Mouse (Mus musculus) cerebellum, adult 2 months (tissue): ENCODE data around the gene Aagab. TPM values are rescaled to one million over a fixed set of nuclear protein-coding genes. Genes with fewer than 3 reads are reported as not detected.

ENCODE experiments used
- DNase-seq, 2 experiments: peaks; one replicate each; pipeline ENCODE4 v3.0.0; 2021
- H3K27ac ChIP-seq: fragments of 200-500 bp; 2 replicates; pipeline ENCODE4 v1.5.1; 2012; ENCODE audit warnings: low read length, control low read depth, inconsistent platforms; ENCODE audit not compliant: insufficient read depth
- H3K27me3 ChIP-seq: fragments of 200-500 bp; 2 replicates; pipeline ENCODE4 v1.6.1; 2012; ENCODE audit warnings: inconsistent platforms, mild to moderate bottlenecking, low read length, moderate library complexity; ENCODE audit not compliant: control insufficient read depth, insufficient read depth
- H3K4me1 ChIP-seq: fragments of 200-500 bp; 2 replicates; pipeline ENCODE4 v1.6.1; 2011; ENCODE audit warnings: low read length; ENCODE audit not compliant: control insufficient read depth, insufficient read depth
- H3K4me3 ChIP-seq: fragments of 200-500 bp; replicated peaks from 2 replicates; pipeline ENCODE3; 2011; ENCODE audit warnings: mild to moderate bottlenecking, low read depth, low read length, control low read depth; ENCODE audit not compliant: insufficient read depth
- CTCF ChIP-seq: fragments of 200-500 bp; IDR thresholded peaks from 2 replicates; pipeline ENCODE4 v1.5.1; 2011; ENCODE audit warnings: low read depth, mild to moderate bottlenecking, control low read depth, low read length, moderate library complexity, borderline replicate concordance; ENCODE audit not compliant: insufficient read depth
- POLR2A ChIP-seq: fragments of 200-500 bp; IDR thresholded peaks from 2 replicates; pipeline ENCODE4 v1.6.1; 2011; ENCODE audit warnings: low read length, control low read depth, borderline replicate concordance; ENCODE audit not compliant: insufficient read depth
- WGBS: fragments of 180-500 bp; shearing (Covaris S2); methylation state at CpG from one replicate; pipeline ENCODE4 v1.1.7; 2018; 5-methylcytosine and 5-hydroxymethylcytosine counted together
- polyA plus RNA-seq: library from polyadenylated mRNA; depleted of rRNA; stranded (reverse); fragments of >200 nt; gene quantifications from 2 replicates; pipeline ENCODE4 v1.2.3, GENCODE M21; 2012; rRNA removed

Gene Aagab
- polyA plus RNA-seq, 1 experiment, result 31.0 TPM

GRCm38 (mm10) chr9:63685352-63685751 is 82.9 kb downstream of the Aagab start:
- 52% methylated on average over 5 of the region's 5 CpGs for WGBS
- Histone ChIP-seq H3K27me3 (no peaks in the 10 kb centered on the region), H3K4me3 (no peak overlapping the region), H3K4me1 (no peaks in the 10 kb centered on the region), H3K27ac (no peak overlapping the region)
- TF ChIP-seq POLR2A, result no peak
- no peak for TF ChIP-seq CTCF
- DNase-seq, result no peak

GRCm38 (mm10) chr9:63687413-63688015 is 85.1 kb downstream of the Aagab start:
- TF ChIP-seq POLR2A, result no peak
- no peak for TF ChIP-seq CTCF
- WGBS, result 76% methylated on average over 7 of the region's 7 CpGs
- no peak for DNase-seq
- Histone ChIP-seq H3K27me3 (no peaks in the 10 kb centered on the region), H3K4me1 (no peaks in the 10 kb centered on the region), H3K27ac (no peak overlapping the region), H3K4me3 (no peak overlapping the region)

- Histone ChIP-seq H3K27me3 (no peaks in the 10 kb centered on the region), H3K27ac (no peak overlapping the region), H3K4me1 (no peaks in the 10 kb centered on the region), H3K4me3 (no peak overlapping the region)
- TF ChIP-seq POLR2A (no peak), CTCF (no peak)
- 92% methylated on average over 1 of the region's 1 CpGs for WGBS
- no peak for DNase-seq
These were observed 88.1 kb downstream of the Aagab start for GRCm38 (mm10) chr9:63690511-63690910.

GRCm38 (mm10) chr9:63691960-63692359 is 89.5 kb downstream of the Aagab start:
- Histone ChIP-seq H3K27ac (no peak overlapping the region), H3K27me3 (no peaks in the 10 kb centered on the region), H3K4me3 (no peak overlapping the region), H3K4me1 (no peaks in the 10 kb centered on the region)
- no peak for TF ChIP-seq CTCF
- TF ChIP-seq POLR2A, result no peak
- 58% methylated on average over 2 of the region's 2 CpGs for WGBS
- no peak for DNase-seq

Other genes with a start within 250 kb of the Aagab start
- 36.2 and 38.4 TPM in 2 replicates for gene Map2k5, start 224.8 kb upstream of the Aagab start, polyA plus RNA-seq
- 49.0 and 57.7 TPM in 2 replicates for gene 2300009A05Rik, start 203.4 kb upstream of the Aagab start, polyA plus RNA-seq
- 0.08 TPM in 1 of 2 replicates, not detected in the other for gene Iqch, start 167 bp upstream of the Aagab start, polyA plus RNA-seq
- gene Smad3, start 155.3 kb downstream of the Aagab start, polyA plus RNA-seq, result 19.9 and 28.2 TPM in 2 replicates